ENCODE assay signal across 8 mouse cellular contexts in genomic region chr6:122811771-122812600, GRCm38 (mm10). TPM values are rescaled to one million over a fixed set of nuclear protein-coding genes. Genes with fewer than 3 reads are reported as not detected.
DNase-seq lines count a peak whose midpoint lies in the region; ATAC-seq and TF ChIP-seq lines count a peak whose summit lies in the region.

No protein-coding gene starts in this region.

- TF ChIP-seq CTCF in G1E (IDR thresholded peaks at IDR 0.05; ENCODE audit: low read depth, low read length), result no peak

- H3K27ac ChIP-seq in heart, embryonic 15.5 days, result peak overlapping the region; percentile 99
- peak overlapping the region; percentile 96 for H3K27ac ChIP-seq in limb, embryonic 10.5 days

- H3K4me3 ChIP-seq in G1E (ENCODE audit: low read depth, low read length), result peak overlapping the region; percentile 75; the same call in 1 of the 2 replicates
- H3K4me3 ChIP-seq in heart, embryonic 15.5 days, result peak overlapping the region; percentile 76
- peak overlapping the region; percentile 73 for H3K4me3 ChIP-seq in limb, embryonic 10.5 days

- H3K36me3 ChIP-seq in G1E (replicated peaks), result no peaks in the 10 kb centered on the region
- no peaks in the 10 kb centered on the region for H3K36me3 ChIP-seq in heart, embryonic 15.5 days
- no peaks in the 10 kb centered on the region for H3K36me3 ChIP-seq in limb, embryonic 10.5 days

- H3K4me2 ChIP-seq in heart, embryonic 15.5 days, result peak overlapping the region; percentile 78

- no peaks in the 10 kb centered on the region for H3K27me3 ChIP-seq in G1E (ENCODE audit: insufficient read depth, low read length)
- no peaks in the 10 kb centered on the region for H3K27me3 ChIP-seq in heart, embryonic 15.5 days
- H3K27me3 ChIP-seq in limb, embryonic 10.5 days (ENCODE audit: low read depth, poor library complexity, severe bottlenecking), result no peaks in the 10 kb centered on the region

- no peaks in the 10 kb centered on the region for H3K9me3 ChIP-seq in G1E (replicated peaks)
- H3K9me3 ChIP-seq in heart, embryonic 15.5 days (replicated peaks), result no peaks in the 10 kb centered on the region
- no peaks in the 10 kb centered on the region for H3K9me3 ChIP-seq in limb, embryonic 10.5 days (replicated peaks)

- 0 out of 2 replicates have a peak, but pooled peaks have one; percentile 10 for ATAC-seq in G1E (ENCODE audit: extremely low read depth, insufficient number of reproducible peaks, low FRiP score, poor library complexity, severe bottlenecking)
- ATAC-seq in heart, embryonic 15.5 days (replicated peaks; ENCODE audit: insufficient number of reproducible peaks, insufficient read depth, low FRiP score, low read depth), result 0 out of 2 replicates have a peak, but pooled peaks have one; percentile 24
- peak; percentile 63 for ATAC-seq in megakaryocyte-erythroid progenitor cell, adult 5-6 weeks (replicated peaks; ENCODE audit: low FRiP score, low TSS enrichment, poor library complexity, severe bottlenecking)

- peak overlapping the region; percentile 16 for H3K9ac ChIP-seq in heart, embryonic 15.5 days

- peak; percentile 74 to 83 for DNase-seq in B cell, adult 2 months
- peak; percentile 62 for DNase-seq in G1E (ENCODE audit: low spot score)
- peak; percentile 83 for DNase-seq in embryo, embryonic 10.5 days (ENCODE audit: low spot score)
- peak; percentile 53 for DNase-seq in limb, embryonic 10.5 days (ENCODE audit: low spot score)
- DNase-seq in spleen, postnatal 10 days (ENCODE audit: low spot score in 2 of 2), result peak; percentile 36 to 71
- DNase-seq in testis, postnatal 14 days (ENCODE audit: low spot score), result no peak

- peaks cover 24% of the 10 kb centered on the region for H3K4me1 ChIP-seq in G1E (ENCODE audit: insufficient read depth, low read depth, low read length)
- H3K4me1 ChIP-seq in heart, embryonic 15.5 days (replicated peaks), result peaks cover 10% of the 10 kb centered on the region; the same call in 1 of the 2 replicates
- H3K4me1 ChIP-seq in limb, embryonic 10.5 days, result peaks cover 10% of the 10 kb centered on the region

- 23% methylated on average over 16 of the region's 16 CpGs for WGBS in heart, embryonic 15.5 days
- 28% methylated on average over 16 of the region's 16 CpGs for WGBS in limb, embryonic 10.5 days

RNA-seq across cellular contexts. Expression of gene Foxj2, which starts 7.7 kb away (rescaled TPM):
- total RNA-seq in G1E (2014; fragmentation: Nextera tagmentation) (24.3 and 27.8 TPM in 2 replicates), G1E (2017) (3.9 and 4.0 TPM in 2 replicates)
- 18.6 and 20.5 TPM in 2 replicates for polyA plus RNA-seq in G1E (2012)
- polyA plus RNA-seq in heart, embryonic 15.5 days (2015; fragmentation: Nextera tagmentation; extraction: Ambion mirVana), result 5.0 and 6.7 TPM in 2 replicates
- 1.7 and 3.2 TPM in 2 replicates for polyA plus RNA-seq in limb, embryonic 10.5 days (2016; fragmentation: Nextera tagmentation; extraction: Ambion mirVana)
- 10.4 and 18.1 TPM in 2 replicates for total RNA-seq in megakaryocyte-erythroid progenitor cell, adult 5-6 weeks (2014; fragmentation: Nextera tagmentation)
- 4.3 and 11.3 TPM in 2 replicates for total RNA-seq in megakaryocyte-erythroid progenitor cell, adult 5-6 weeks (2017)

RNA-seq across cellular contexts. Expression of gene Slc2a3, which starts 10.5 kb away (rescaled TPM):
- total RNA-seq in G1E (2014; fragmentation: Nextera tagmentation) (375 and 431 TPM in 2 replicates), G1E (2017) (371 and 387 TPM in 2 replicates)
- 73.2 and 97.6 TPM in 2 replicates for polyA plus RNA-seq in G1E (2012)
- polyA plus RNA-seq in heart, embryonic 15.5 days (2015; fragmentation: Nextera tagmentation; extraction: Ambion mirVana), result 8.4 and 12.2 TPM in 2 replicates
- polyA plus RNA-seq in limb, embryonic 10.5 days (2016; fragmentation: Nextera tagmentation; extraction: Ambion mirVana), result 61.3 and 74.0 TPM in 2 replicates
- total RNA-seq in megakaryocyte-erythroid progenitor cell, adult 5-6 weeks (2014; fragmentation: Nextera tagmentation), result 13.3 and 18.9 TPM in 2 replicates
- 21.5 and 26.2 TPM in 2 replicates for total RNA-seq in megakaryocyte-erythroid progenitor cell, adult 5-6 weeks (2017)

RNA-seq across cellular contexts. Expression of gene C3ar1, which starts 44.0 kb away (rescaled TPM):
- total RNA-seq in G1E (2014; fragmentation: Nextera tagmentation) (not detected in 2 replicates), G1E (2017) (0.23 and 0.38 TPM in 2 replicates)
- not detected in 2 replicates for polyA plus RNA-seq in G1E (2012)
- polyA plus RNA-seq in heart, embryonic 15.5 days (2015; fragmentation: Nextera tagmentation; extraction: Ambion mirVana), result 2.8 and 4.3 TPM in 2 replicates
- 0.73 and 1.2 TPM in 2 replicates for polyA plus RNA-seq in limb, embryonic 10.5 days (2016; fragmentation: Nextera tagmentation; extraction: Ambion mirVana)
- not detected in 2 replicates for total RNA-seq in megakaryocyte-erythroid progenitor cell, adult 5-6 weeks (2014; fragmentation: Nextera tagmentation)
- total RNA-seq in megakaryocyte-erythroid progenitor cell, adult 5-6 weeks (2017), result not detected in 2 replicates

Comparison
In these comparisons a context has a peak if more than half of its experiments do, and no peak if none do; other contexts are left out.
1. ATAC-seq: peak in every context shown above with its lines; median percentile 63 in megakaryocyte-erythroid progenitor cell, adult 5-6 weeks; 24 in heart, embryonic 15.5 days; 10 in G1E.